Mouse (Mus musculus): Measurements from ENCODE around the gene Parp4.

GRCm38 (mm10) chr14:56559134-56559533 lies 16.3 kb upstream of the Parp4 start:
- no peak for TF ChIP-seq CTCF (IDR thresholded peaks at IDR 0.05; ENCODE audit: low read depth)
- no peak for TF ChIP-seq EP300 (IDR thresholded peaks at IDR 0.05; ENCODE audit: low read depth)
